Mouse (Mus musculus): Measurements from ENCODE around the gene B430305J03Rik.

B430305J03Rik gene

DNA sequence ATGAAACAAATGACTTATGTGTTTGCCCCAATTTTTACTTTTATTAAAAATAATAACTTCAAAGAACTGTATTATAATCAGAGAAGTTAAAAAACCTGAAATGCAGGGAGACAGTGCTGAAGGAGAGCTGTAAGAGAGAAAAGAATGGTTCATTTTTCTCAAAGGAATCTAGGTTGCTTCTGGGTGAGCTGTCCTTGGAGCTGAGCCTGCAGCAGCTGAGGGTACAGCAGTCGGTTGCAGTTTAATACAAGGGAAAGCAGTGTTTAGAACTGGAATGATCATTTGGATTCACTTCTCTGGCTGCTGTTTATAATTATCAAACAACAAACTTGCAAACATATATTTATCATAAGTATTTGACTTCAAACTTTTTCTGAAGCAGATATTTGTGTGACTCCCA, 16.3 kb downstream of the B430305J03Rik start:
- in situ Hi-C loops (cut with MboI; ENCODE audit: low sequenced_read_pairs), result no loop called here

DNA sequence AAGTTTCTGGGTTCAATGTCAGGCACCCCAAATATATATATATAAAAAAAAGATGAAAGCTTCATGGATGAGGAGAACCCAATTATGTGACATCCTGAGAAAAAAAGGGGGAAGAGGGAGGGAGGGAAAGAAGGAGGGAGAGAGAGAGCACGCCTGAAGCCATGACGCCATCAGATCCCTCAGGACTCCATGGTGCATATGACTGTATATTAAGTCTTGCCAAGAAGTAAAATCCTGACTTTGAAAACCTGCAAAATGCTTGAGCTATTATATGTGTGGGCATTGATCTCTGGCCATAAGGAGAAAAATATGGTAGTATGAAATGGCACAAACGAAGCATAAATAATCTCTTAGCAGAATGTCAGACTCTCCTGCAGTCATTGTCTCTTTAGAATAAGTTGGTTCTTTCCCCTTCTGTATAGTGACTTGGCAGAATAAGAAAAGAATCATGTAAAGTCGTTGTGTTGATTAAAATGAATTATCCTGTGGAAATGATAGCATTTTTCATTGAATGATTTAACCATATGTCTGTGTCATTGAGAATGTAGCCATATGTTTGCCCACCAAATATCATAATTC, 17.6 kb downstream of the B430305J03Rik start:
- in situ Hi-C loops (cut with MboI; ENCODE audit: low sequenced_read_pairs), result no loop called here

- in situ Hi-C loops (cut with MboI; ENCODE audit: low sequenced_read_pairs), result no loop called here
Observed at GRCm38 (mm10) chr3:61345636-61346035, 20.1 kb downstream of the B430305J03Rik start.

GRCm38 (mm10) chr3:61344031-61344430, 21.7 kb downstream of the B430305J03Rik start:
- in situ Hi-C loops (cut with MboI; ENCODE audit: low sequenced_read_pairs), result no loop called here

GRCm38 (mm10) chr3:61340321-61340720, 25.4 kb downstream of the B430305J03Rik start:
- in situ Hi-C loops (cut with MboI; ENCODE audit: low sequenced_read_pairs), result no loop called here

DNA sequence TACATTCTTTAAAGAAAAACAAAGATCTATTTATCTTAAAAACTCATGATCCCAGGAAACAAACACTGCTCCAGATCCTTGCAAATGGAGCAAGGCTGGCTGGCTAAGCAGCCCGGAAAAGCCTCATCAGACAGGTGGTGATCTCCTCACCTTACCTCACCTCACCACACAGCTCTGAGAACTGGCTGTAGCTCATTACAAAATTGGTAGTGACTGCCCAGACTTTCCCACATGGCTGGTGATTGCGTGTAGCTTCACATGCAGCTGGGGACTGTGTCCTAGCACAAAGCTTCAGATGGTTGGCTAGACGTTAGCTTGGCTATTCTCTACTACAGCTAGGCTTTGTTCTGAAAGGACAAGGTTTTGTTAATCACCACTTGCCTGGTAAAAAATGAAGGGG, 28.5 kb downstream of the B430305J03Rik start:
- in situ Hi-C loops (cut with MboI; ENCODE audit: low sequenced_read_pairs), result no loop called here

GRCm38 (mm10) chr3:61336205-61336604, 29.5 kb downstream of the B430305J03Rik start:
- in situ Hi-C loops (cut with MboI; ENCODE audit: low sequenced_read_pairs), result no loop called here

GRCm38 (mm10) chr3:61321632-61322031, 44.1 kb downstream of the B430305J03Rik start:
- in situ Hi-C loops (cut with MboI; ENCODE audit: low sequenced_read_pairs), result no loop called here

- in situ Hi-C loops (cut with MboI; ENCODE audit: low sequenced_read_pairs), result no loop called here
Observed at GRCm38 (mm10) chr3:61320031-61320430, 45.7 kb downstream of the B430305J03Rik start.

DNA sequence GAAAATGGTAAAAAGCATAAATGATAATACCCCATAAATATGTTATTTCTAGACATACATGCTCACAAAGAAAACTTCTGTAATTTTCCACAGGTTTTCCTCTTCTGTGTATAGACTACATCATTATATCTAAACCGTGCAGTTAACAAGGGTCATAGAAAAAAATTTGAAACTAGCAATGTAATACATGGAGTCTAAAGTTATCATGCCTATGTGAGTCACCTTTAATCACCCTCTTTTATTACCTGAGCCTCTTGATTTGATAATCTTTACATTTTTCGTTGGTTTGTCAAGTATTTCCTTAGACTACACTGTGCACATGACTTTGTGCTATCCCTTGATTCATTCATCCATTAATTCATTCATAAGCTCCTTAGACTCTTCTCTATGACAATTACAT, 50.7 kb downstream of the B430305J03Rik start:
- in situ Hi-C loops (cut with MboI; ENCODE audit: low sequenced_read_pairs), result no loop called here

Measured in CH12F3 (cell line).